Mouse (Mus musculus): ENCODE results near the gene Arnt2.

Gene Arnt2

DNA sequence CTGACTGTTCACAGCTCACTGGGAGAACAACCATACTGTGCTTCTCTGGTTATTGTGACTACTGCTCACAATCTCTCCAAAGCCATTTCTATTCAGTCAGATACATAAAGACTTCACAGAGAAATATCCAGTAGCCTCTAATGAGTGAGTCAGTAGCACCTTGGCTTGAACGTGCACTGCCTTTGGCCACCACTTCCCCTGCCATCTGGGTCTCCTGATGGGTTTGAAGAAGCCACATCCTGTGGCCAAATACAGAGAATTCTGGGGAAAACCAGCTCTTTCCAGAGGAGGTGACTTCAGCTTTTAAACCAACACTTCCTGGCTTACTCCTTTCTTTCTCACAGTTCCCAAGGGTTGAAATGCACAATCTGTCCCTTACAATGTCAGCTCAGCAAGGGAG, 69.0 kb downstream of the Arnt2 start:
- no peak for DNase-seq (ENCODE audit: low spot score)

DNA sequence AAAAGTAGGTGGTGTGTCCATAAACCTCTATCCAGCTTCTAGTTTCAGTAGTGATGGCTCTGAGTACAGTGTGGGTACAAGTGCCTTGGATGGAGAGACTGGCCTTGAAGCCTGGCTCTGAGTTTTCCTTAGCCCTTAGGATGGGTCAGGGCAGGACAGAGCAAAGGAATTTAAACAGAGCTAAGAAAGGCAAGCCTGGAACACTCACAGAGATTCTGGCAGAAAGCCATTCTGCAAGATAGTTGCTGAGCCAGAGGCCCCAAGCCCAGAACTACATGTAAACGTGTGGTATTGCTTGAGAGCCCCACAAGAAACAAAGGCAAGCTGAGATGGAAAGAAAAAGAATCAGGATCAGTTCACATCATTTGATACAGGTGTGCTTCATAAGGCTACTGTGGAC, 70.8 kb downstream of the Arnt2 start:
- no peak for DNase-seq (ENCODE audit: low spot score)

DNA sequence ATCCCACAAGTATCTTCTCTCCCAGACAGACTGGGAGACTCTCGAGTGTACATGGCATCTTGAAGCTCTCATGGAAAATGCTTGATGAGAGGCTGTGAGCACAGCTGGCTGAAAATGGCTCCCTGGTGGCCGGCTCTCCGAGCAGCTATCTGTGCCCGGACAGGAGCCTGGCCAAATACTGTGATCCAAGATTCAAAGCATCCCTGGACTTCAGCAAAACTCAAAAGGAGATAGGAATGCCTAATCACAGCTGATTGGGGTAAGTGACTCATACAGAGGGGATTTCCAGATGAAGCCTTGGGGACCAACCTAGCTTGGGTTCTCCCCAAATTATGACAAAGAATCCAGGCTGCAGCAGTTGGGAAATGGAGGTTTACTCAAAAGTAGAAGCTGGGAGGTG, 72.2 kb downstream of the Arnt2 start:
- no peak for DNase-seq (ENCODE audit: low spot score)

DNA sequence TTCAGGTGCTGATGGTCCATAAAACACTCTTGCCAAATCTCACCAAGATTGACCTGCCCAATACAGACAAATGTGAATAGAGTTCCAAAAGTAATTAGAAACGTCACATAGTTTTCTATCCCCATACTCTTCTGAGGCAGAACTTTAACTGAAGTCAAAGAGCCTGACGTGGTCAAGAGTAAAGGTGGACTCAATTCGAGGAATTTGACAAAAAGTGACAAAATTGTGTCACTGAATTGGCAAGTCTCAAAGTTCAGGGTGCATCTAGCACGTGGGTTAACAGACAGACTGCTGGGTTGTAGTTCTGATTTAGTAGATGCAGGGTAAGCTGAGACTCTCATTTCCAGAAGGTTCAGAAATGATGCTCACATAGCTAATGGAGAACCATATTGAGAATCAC, 73.1 kb downstream of the Arnt2 start:
- DNase-seq (ENCODE audit: low spot score): no peak

DNA sequence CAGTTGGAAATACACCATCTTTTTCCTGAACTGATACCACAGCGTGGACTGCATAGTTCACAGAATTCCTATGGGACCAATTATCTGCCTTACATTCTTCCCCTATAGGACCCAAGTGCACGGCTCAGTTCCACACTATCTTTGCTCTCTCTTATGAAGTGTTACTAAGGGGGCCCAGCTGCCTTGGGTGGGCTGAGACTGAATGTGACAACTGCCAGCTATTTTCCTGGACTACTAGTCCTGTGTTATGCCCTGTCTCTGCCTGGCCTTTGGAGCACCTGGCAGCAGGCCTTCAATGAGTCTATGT, 73.4 kb downstream of the Arnt2 start:
- DNase-seq (ENCODE audit: low spot score): no peak

DNA sequence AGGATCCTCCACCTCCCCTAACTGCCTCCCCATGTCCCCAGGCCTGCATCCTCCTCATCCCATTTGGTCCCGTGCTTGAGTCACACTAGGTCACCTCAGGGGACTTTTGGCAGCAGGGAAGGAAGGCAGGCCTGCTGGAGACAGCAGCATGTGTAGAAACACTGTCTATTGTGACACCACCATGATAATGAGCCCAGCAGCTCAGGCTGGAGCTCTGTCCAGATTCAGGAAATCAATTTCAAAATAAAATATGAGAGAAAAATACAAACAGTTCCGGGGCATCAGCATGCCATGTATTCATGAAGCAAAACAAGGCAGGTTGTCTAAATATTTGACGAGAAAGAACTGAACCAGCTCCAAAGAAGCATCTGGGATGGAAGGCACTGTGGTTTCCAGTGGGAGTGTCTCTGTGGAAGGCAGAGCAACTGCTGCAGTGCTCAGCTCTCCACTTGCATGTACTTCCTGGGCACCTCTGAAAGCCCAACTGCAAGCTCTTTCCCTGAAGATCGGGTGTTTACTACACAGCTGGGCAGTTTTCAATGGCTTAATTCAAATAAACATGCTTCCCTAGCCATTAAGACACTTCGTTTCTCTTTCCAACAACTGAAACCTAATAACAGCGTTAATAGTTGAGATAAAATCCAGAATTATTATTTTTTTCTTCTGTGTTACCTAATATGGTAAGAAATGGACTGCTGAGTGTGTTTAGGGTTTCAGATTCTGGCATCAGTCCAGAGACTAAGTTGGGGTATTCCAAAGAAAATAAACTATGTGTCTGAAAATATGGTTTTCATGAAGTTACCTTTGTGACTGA, 74.0 kb downstream of the Arnt2 start:
- no peak for DNase-seq (ENCODE audit: low spot score)

DNA sequence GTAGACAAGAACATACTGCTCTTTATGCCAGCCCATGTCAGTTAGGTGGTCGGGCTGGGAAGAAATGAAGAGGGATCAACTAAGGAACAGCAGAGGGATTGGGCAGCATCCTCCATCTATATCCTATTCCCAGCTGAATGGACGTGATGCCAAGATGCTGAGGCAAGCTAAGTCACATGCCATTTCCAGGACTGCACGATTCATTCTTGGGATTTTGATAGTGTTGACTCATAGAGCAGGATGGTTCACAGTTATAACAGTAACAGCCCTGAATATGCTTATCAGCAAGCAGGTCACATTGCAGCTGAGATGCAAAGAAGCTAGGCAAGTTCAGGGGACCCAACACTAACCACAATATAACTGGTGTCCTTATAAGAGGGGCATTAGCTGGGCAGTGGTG, 76.0 kb downstream of the Arnt2 start:
- no peak for DNase-seq (ENCODE audit: low spot score)

DNA sequence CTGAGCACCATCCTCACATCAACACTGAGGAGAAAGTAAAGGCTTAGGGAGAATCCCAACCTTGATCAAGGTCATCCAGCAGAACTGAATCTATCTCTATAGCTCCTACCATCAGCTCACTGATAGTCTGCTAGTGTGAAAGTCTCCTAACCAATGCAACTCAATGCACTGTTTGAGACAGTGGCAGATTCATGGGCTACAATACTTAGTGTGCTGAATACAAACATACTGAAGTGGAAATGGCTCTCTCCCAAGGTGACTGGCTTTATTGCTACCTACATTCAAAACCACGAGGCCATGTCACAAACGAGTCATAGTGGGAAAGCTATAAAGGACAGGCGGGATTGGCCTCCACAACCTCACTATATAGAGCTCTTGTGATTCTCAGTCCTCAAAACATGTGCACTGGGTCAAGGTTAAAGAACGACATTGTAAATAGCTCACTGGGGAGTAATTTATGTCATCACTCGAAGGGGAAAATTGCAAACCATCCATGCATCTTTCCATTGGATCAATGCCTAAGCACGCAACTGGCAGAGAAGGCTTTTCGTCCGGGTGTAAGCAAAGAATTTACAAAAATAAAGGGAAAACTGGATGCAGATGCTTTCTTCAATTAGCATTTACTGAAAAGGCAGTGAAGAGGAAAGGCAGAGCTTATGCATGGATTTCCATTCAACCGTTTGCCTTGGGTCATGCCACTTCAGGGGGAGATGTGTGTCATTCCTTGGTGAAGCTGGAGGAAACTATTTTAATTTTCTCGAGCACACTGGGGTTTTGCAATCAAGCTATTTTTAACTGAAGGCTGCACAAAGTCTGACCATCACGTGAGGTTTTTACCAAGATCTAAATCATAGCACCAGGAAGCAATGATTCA, 77.4 kb downstream of the Arnt2 start:
- DNase-seq (ENCODE audit: low spot score): no peak

DNA sequence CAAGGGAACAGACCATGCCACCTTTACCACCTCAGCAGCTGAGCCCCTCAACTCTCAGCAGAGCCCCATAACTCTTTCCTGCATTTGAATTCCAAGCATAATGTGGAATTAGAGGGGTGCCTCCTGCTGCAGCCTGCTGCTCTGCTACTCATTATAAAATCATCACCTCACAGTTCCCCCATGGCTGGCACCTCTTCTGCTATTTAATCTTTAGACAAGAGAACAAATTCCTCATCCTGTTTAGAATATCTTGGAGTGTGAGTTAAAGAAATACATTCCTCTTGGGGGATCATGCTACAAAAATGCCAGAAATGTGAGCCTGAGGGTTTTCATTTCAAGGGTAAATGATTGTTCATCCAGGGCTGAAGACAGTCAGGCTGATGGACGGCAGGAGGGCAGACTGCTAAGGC, 80.8 kb downstream of the Arnt2 start:
- DNase-seq (ENCODE audit: low spot score): no peak

DNA sequence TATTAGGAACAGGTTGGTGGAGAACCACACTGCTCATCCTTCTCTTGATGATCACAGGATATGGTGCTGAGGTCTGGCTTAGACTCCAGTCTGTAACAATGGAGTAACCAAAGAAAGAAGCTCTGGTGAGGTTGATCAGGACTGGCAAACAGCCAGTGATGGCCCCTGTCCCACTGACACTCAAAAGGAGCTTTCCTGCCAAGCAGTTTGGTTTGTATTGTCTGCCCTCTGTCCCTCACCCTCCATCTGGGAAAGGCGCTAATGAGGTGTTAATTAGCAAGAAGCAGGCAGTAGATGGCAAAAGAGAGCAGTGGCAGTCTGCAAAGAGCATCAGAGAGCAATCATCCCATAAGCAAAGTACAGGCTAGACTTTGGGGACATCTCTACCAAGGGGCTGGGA, 81.2 kb downstream of the Arnt2 start:
- no peak for DNase-seq (ENCODE audit: low spot score)

DNA sequence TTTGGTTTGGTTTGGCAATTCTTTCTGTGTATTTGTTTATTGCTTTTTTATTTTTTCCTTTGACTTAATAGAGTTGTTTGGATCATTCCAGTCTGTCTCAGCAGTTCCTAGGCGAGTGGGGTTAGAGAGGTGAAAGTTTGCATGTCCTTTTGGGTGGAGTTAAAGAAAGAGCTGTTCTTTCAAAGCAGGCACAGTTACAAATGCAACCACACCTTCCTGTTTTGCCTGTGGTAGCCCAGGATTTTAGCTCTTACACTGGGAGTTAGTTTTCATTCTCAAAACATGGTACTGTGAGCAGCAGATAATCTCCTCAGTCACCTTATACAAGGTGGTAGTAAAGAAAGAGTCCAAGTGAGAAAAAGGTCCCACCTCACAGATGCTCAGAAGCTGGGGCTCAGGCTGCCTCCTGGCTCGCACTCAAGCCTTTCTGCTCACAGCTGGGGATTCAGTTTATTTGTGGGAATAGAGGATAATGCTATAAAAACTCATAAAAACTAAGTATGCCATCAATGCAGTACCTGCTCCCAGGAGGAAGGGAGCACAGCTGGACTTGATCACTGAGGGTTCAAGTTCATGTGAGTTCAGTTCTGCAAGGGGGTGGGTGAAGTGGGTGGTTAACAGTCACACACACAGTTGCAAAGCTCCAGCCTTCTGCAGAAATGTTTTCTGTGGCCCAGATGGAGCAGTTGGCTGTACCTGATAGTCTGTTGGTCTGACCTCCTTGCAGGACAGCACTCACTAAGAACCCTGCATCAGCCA, 84.2 kb downstream of the Arnt2 start:
- DNase-seq (ENCODE audit: low spot score): no peak

DNA sequence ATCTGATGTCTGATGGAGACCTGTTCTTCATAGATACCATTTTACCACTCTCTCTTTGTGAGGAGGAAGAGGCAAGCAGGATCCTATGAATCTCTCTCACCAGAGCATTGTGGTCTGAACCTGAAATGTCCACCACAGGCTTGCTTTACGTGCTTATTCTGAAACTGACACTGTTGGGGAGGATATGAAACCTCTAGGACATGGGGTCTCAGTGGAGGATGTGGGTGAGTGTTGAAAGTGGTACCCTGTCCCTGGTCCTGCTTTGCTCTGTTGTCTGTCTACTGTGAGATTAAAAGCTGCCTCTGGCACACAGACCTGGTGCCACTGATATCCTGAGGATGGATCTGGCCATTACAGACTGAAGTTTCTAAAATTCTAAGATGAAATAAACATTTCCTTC, 88.4 kb downstream of the Arnt2 start:
- DNase-seq (ENCODE audit: low spot score): no peak

DNA sequence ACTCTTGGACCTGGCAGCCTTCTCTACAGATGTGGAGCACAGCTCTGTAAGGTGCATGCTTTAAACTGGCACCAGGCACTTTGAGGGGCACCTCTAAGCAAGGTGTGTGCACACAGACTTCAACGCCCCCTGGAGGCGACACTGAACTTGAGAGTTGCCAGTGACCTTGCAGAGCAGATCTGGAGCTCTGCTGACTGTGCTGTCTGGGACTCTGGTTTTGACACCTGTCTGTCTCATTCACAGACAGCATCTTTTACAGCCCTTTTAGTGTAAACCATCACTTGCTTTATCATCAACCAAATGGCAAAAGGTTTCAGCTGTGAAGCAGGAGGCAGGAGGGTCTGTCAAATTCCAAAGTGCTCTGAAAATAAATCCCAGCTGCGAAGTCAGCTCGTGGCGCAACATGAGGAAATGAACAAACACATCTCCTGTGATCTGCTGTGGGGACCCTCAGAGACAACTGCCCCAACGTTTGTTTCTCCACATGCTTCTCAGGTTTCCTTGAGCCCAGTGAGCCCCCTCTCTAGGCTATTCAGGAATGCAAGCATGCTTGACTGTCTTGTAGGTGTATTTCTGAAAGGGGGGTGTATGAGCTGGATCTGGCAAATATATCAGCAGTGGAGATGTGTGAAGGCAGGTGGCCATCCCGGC, 94.5 kb downstream of the Arnt2 start:
- DNase-seq (ENCODE audit: low spot score): no peak

DNA sequence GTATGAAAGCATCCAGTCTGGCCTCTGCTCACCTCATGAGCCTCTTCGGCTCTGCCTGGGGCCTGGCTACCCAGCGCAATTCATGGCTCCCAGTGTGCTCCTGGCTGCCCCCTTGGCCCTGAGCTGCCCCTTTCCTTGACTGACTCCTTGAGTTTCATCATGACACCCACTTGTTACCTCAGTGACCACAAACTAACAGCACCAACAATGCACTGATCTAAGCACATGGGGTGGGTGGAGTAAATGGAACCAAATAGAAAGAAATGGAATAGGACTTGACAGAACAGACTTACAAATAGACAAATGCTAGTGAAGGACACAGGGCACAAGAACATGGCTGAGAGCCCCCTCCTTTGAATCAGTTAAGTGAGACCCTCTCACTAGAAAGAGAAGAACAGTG, 95.2 kb downstream of the Arnt2 start:
- DNase-seq (ENCODE audit: low spot score): no peak

DNA sequence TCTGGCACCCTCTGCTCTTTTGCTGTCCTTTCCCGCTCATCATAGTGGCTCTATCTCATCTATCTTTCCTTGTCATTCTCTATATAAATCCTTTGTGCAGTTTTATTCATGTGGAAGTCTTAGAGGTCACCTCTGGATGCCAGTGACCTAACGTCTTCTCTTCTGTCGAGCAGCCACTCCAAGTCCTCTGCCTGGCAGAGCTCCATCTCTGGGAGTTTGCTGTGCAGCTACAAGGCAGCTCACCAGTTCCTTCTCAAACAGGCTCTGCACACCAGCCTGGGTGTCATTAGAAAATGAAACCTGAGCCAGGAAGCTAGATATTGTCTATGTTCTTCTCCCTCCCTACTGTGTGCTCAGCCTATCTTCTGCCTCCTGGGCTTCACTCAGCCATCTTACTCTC, 98.4 kb downstream of the Arnt2 start:
- no peak for DNase-seq (ENCODE audit: low spot score)

DNA sequence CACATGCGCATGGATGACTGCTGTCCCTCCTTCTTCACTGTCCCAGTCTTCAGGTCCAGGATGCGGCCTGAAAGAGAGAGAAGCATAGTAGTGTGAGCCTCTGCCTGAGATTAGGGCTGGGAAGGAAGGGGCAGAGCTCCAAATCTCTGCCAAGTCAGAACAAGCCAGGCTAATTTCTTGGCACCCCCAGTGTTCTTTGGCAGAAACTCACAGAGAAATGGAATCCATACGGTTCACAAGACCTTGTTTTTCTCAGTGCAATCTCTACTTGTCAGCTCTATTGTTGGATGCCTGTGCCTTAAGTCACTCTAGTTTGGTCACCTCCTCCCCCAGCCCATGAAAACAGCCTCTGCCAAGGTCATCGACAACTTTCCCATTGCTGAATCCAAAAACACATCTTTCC, 99.1 kb downstream of the Arnt2 start:
- DNase-seq (ENCODE audit: low spot score): no peak

DNA sequence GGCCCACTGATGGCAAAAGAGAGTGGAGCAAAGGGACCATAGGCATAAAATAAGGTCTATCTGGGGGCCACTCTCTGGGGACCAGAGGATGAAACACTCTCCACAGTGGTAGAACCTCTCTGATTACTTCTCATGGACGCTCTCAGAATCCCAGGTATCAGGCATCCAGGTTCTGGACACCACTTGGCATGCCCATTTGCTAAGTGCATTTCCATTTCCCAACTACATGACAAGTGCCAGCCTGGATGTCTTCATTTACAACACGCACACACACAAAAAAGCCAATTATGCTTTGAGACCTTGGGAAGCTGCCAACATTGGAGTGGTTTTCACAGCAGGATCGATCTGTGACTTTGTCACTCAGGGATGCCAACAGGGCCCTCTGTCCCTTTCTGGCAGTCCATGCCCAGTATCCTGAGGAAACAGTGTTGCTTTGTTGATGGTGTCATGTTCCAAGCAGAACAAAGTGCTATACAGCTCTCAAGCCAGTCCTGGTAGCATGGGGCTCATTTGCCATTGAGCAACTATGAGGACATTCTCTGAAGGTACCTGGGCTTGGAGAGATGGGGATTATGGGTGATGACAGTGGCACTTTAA, 102.5 kb downstream of the Arnt2 start:
- DNase-seq (ENCODE audit: low spot score): no peak

DNA sequence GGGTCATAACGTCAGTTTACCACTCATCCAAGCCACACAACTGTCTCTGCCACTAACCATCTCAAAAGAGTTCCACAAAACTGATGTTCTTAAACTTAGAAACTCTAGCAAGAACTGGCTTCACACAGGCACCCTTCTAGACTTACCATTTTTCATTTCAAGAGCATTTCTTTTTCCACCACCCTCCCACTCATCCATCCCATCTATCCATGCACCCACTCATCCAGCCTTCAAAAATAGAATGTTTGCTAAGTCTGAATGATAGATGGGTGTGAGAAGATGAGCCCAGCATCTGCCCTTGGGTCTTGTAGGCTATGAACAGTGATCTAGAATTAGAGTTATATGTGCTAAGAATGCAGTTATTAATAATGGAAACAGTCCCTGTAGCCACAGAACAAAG, 109.7 kb downstream of the Arnt2 start:
- DNase-seq (ENCODE audit: low spot score): no peak

DNA sequence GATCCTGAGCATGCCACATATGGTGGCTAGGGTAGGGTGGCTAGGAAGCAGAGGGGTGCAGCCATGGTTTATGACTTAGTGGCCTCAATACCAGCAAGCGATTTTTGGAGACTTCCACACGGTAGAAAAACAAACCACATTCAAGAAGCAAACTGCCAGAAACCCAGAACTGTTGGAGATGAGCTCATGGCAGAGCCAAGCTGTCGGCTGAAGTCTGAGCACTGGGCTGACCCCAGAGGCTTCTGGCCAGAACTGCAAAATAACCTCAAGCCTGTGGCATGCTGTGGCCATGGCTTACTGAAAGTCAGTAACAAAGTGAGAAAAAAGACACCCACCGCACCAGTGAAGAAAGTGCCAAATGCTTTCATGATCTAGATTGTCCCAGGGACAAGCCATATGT, 110.4 kb downstream of the Arnt2 start:
- DNase-seq (ENCODE audit: low spot score): no peak

DNA sequence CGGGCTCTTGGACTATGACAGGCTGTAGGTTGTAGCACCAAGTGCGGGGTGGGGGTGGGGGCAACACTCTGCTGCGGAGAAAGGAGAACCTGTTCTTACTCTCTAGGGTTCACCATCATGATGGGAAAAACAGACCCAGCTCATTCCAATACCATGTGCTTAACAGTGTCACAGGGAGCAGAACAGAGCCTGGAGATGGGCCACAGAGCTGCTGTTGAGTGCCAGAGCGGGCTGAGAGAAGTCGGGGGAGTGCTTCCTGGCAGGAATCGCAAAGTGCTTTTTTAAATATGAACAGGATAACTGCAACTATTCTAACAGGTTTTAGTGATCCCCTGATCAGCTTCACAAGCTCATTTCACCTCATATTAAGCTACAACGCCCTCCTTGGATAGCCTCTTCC, 116.9 kb downstream of the Arnt2 start:
- no peak for DNase-seq (ENCODE audit: low spot score)

DNA sequence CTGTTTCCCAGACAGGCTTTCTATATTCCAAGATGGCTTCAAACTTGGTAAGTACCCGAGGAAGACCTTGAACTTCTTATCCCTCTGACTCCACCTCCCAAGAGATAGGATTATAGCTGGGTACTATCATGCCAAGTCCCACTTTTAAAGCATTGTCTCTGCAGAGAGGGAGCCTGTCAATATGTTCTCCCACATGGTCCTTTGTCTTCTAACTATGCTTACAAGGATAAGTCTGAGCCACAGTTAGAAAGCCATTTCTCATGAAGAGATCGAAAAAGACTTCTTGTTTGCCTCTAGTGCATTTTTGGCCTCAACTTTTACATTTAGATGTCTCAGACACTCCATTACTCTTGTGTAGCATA, 122.8 kb downstream of the Arnt2 start:
- no peak for DNase-seq (ENCODE audit: low spot score)

Measured in urinary bladder, postnatal 25 days (tissue).